Mouse (Mus musculus) heart, adult 2 months (tissue): ENCODE data around the gene 4921504E06Rik. TPM values are rescaled to one million over a fixed set of nuclear protein-coding genes. Genes with fewer than 3 reads are reported as not detected.

ENCODE experiments used
- DNase-seq, 2 experiments: peaks; one replicate each; pipeline ENCODE4 v3.0.0; 2021
- H3K27ac ChIP-seq: fragments of 200-600 bp; 2 replicates; pipeline ENCODE4 v1.8.1; 2022
- H3K27me3 ChIP-seq: fragments of 200-500 bp; 2 replicates; pipeline ENCODE4 v1.6.1; 2012; ENCODE audit warnings: mild to moderate bottlenecking, low read length, inconsistent platforms, mixed read lengths; ENCODE audit not compliant: control insufficient read depth, insufficient read depth
- H3K36me3 ChIP-seq: fragments of 200-500 bp; 2 replicates; pipeline ENCODE4 v1.6.1; 2012; ENCODE audit warnings: low read length, inconsistent platforms; ENCODE audit not compliant: control insufficient read depth, insufficient read depth
- H3K4me1 ChIP-seq: fragments of 200-500 bp; 2 replicates; pipeline ENCODE4 v1.6.1; 2011; ENCODE audit warnings: low read length; ENCODE audit not compliant: control insufficient read depth, insufficient read depth
- H3K4me3 ChIP-seq: fragments of 200-600 bp; 2 replicates; pipeline ENCODE4 v1.8.1; 2022
- H3K79me2 ChIP-seq: fragments of 200-500 bp; replicated peaks from 2 replicates; pipeline ENCODE4 v1.6.1; 2012; ENCODE audit warnings: mild to moderate bottlenecking, inconsistent platforms, low read length, moderate library complexity, mixed read lengths; ENCODE audit not compliant: control insufficient read depth, insufficient read depth
- H3K9ac ChIP-seq: fragments of 200-500 bp; 2 replicates; pipeline ENCODE4 v1.6.1; 2012; ENCODE audit warnings: low read depth, mild to moderate bottlenecking, control low read depth, inconsistent platforms, low read length, mixed read lengths
- CTCF ChIP-seq: fragments of 200-600 bp; IDR thresholded peaks from 2 replicates; pipeline ENCODE4 v1.8.1; 2022; ENCODE audit warnings: antibody characterized with exemption, mild to moderate bottlenecking, moderate library complexity
- EP300 ChIP-seq: fragments of 200-500 bp; IDR thresholded peaks from 2 replicates; pipeline ENCODE4 v1.6.1; 2011; ENCODE audit warnings: low read depth, low read length, control low read depth; ENCODE audit not compliant: insufficient read depth
- POLR2A ChIP-seq: fragments of 200-500 bp; IDR thresholded peaks from 2 replicates; pipeline ENCODE4 v1.6.1; 2011; ENCODE audit warnings: mild to moderate bottlenecking, low read depth, low read length, control low read depth; ENCODE audit not compliant: insufficient read depth
- WGBS: fragments of 180-500 bp; shearing (Covaris S2); methylation state at CpG from one replicate; pipeline ENCODE4 v1.1.7; 2018; 5-methylcytosine and 5-hydroxymethylcytosine counted together
- intact Hi-C: fragments of 180-260 bp; cut with DNase I; formaldehyde crosslinking; loops from one replicate; pipeline ENCODE4 v1.15.1; 2025
- polyA plus RNA-seq: library from polyadenylated mRNA; depleted of rRNA; stranded (reverse); fragments of >200 nt; gene quantifications from 2 replicates; pipeline ENCODE4 v1.2.3, GENCODE M21; 2012
- total RNA-seq, 2 experiments: library from RNA; stranded (reverse); gene quantifications; 2 replicates each; pipeline ENCODE4 v1.2.3; 2021

The 4921504E06Rik gene
- total and polyA plus RNA-seq, 3 experiments, result not detected

DNA sequence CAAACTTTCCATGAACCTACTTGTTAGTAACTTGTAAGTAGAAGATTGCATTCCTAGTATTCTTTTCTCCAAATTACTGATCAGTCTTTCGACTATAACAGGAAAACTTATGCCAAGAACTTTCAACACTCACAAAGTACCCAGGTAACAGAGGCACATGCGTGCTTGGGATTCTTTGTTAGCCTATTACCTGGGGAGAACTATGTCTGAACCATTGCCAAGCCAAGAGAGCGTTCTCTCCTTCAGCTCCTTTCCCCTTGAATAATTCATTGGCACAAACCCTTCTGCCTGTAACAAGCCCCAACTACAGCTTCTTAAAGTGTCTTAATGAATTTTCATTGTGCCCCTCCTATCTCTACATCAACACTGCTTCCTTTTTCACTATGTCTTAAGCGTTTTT is 6.4 kb upstream of the 4921504E06Rik start:
- 59% methylated on average over 4 of the region's 4 CpGs for WGBS
- no peak overlapping the region for H3K9ac ChIP-seq
- H3K27ac ChIP-seq, result no peak overlapping the region
- H3K4me3 ChIP-seq, result no peak overlapping the region
- TF ChIP-seq EP300 (no peak), CTCF (no peak), POLR2A (no peak)
- no peaks in the 10 kb centered on the region for H3K79me2 ChIP-seq
- intact Hi-C loops, result no loop called here
- no peak for DNase-seq
- no peaks in the 10 kb centered on the region for H3K27me3 ChIP-seq
- H3K36me3 ChIP-seq, result no peaks in the 10 kb centered on the region
- no peaks in the 10 kb centered on the region for H3K4me1 ChIP-seq

DNA sequence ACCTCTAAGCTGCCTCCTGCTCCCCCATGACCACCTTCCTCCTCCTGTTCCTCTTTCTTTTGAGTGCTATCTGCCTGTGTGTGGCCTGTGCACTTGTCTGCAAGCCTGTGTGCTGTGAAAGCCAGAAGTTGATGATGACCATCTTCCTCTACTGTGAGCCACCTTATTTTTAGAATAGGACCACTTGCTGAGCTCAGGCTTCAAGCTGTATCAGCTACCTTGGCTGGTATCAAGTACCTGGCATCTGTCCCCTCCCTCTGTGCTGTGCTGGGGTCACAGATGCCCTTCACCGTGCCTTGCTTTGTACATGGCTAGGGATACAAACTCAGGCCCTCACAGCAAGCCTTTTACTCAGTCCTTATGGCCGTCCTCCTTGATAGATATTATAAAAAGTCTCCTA is 2.3 kb downstream of the 4921504E06Rik start:
- WGBS, result 65% methylated on average over 2 of the region's 2 CpGs
- TF ChIP-seq EP300 (no peak), CTCF (no peak), POLR2A (no peak)
- no peak overlapping the region for H3K9ac ChIP-seq
- H3K27ac ChIP-seq, result peak overlapping the region; percentile 51
- peaks cover 2% of the 10 kb centered on the region for H3K4me1 ChIP-seq
- H3K27me3 ChIP-seq, result no peaks in the 10 kb centered on the region
- DNase-seq, result peak; percentile 19 to 29
- H3K36me3 ChIP-seq, result peaks cover 3% of the 10 kb centered on the region; the same call in 1 of the 2 replicates
- intact Hi-C loops, result loop anchor here (5.0 kb wide), 1 partner anchor 56 kb away; no protein-coding TSS in a partner anchor
- H3K79me2 ChIP-seq, result no peaks in the 10 kb centered on the region
- no peak overlapping the region for H3K4me3 ChIP-seq

DNA sequence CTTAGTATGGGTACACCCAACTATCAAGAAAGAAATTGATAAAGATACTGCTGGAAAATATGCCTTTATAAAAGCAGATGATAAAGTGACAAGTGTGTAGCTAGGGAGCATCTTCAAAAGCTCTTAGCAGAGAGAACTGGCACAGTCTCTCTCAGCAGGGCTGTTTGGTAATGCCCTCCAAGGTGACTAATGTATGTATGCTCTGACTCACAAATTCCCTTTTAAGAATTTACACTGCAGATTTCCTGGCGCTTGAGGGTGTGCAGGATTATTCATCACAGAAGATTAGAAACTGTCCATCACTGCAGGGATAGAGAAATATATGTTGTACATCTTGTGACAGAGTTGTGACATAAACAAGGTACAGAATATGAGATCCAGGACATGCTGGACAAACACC is 12.8 kb downstream of the 4921504E06Rik start:
- intact Hi-C loops, result no loop called here

DNA sequence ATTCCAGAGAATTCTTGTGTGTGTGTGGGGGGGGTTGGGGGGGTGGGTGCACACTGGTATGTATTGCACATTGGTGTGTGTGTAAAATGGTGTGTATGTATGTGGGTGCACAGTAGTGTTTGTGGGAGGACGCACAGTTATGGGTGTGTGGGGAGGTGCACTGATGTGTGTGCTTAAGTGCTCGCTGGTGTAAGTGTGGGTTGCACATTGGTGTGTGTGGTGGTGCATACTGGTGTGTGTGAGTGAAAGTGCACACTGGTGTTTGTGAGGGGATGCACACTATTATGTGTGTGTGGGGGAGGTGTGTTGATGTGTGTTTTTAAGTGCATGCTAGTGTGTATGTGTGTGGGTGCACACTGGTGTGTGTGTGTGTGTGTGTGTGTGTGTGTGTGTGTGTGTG is 24.3 kb downstream of the 4921504E06Rik start:
- WGBS, result 68% methylated on average over 2 of the region's 2 CpGs
- Histone ChIP-seq H3K9ac (no peak overlapping the region), H3K27ac (no peak overlapping the region), H3K4me1 (no peaks in the 10 kb centered on the region), H3K27me3 (no peaks in the 10 kb centered on the region), H3K4me3 (no peak overlapping the region), H3K79me2 (no peaks in the 10 kb centered on the region), H3K36me3 (no peaks in the 10 kb centered on the region)
- no peak for DNase-seq
- no peak for TF ChIP-seq CTCF
- no peak for TF ChIP-seq EP300
- TF ChIP-seq POLR2A, result no peak
- intact Hi-C loops, result loop anchor here (2.0 to 10.0 kb wide), 3 partner anchors 127 to 385 kb away; partner anchors contain the start of gene Otud1

More for the DNA sequence above, 12.8 kb downstream of the 4921504E06Rik start:
- Histone ChIP-seq H3K9ac (no peak overlapping the region), H3K4me3 (no peak overlapping the region), H3K27ac (no peak overlapping the region), H3K36me3 (no peaks in the 10 kb centered on the region), H3K27me3 (no peaks in the 10 kb centered on the region), H3K79me2 (no peaks in the 10 kb centered on the region), H3K4me1 (no peaks in the 10 kb centered on the region)
- TF ChIP-seq POLR2A, result no peak
- no peak for TF ChIP-seq EP300
- no peak for TF ChIP-seq CTCF
- 59% methylated on average over 1 of the region's 1 CpGs for WGBS
- no peak for DNase-seq

DNA sequence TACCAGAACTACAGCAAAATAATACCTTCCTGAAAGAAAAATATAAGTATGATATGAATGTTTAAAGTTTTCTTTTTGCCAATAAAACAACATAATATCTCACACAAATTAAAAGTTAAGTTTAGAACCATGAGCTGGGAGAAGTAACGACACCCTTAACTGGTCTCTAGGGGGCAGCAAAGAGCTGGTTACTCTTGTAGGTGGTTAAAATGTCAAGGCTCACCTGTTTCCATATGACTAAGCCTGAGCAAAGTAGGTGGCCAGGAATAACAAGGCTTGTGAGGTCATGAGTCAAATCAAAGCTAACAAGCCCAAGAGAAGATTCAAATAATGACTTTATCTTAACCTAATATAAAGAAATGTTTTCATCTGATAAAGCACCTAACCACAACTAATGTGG is 24.9 kb downstream of the 4921504E06Rik start:
- H3K79me2 ChIP-seq, result no peaks in the 10 kb centered on the region
- no peak overlapping the region for H3K27ac ChIP-seq
- WGBS, result 0% methylated on average over 1 of the region's 1 CpGs
- no peaks in the 10 kb centered on the region for H3K27me3 ChIP-seq
- H3K36me3 ChIP-seq, result no peaks in the 10 kb centered on the region
- H3K4me3 ChIP-seq, result no peak overlapping the region
- intact Hi-C loops, result loop anchor here (2.0 to 10.0 kb wide), 3 partner anchors 128 to 386 kb away; partner anchors contain the start of gene Otud1
- DNase-seq, result peak in 1 of 2 experiments; percentile 35
- TF ChIP-seq POLR2A (no peak), CTCF (peak; percentile 88), EP300 (no peak)
- no peak overlapping the region for H3K9ac ChIP-seq
- no peaks in the 10 kb centered on the region for H3K4me1 ChIP-seq

DNA sequence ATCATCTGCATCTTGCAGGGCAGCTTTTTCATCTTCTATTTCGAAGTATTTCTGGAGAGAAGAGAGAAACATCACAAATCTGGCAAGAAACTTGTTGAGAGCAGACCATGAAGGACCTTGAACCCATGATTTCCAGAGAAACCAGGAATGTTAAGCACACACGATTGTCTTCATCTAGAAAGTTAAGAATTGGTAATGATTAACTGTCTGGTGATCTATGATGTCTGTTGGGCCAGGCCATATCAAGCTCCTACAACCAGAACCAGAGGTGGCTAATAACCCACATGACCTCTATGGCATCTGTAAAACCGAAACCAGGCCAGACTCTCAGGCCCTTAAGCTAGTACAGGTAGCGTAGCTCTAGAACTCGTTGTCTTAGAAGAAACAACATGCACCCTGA is 29.6 kb downstream of the 4921504E06Rik start:
- Histone ChIP-seq H3K4me1 (no peaks in the 10 kb centered on the region), H3K4me3 (no peak overlapping the region), H3K36me3 (no peaks in the 10 kb centered on the region), H3K79me2 (no peaks in the 10 kb centered on the region), H3K27ac (no peak overlapping the region), H3K27me3 (peaks cover 1% of the 10 kb centered on the region; the same call in 1 of the 2 replicates), H3K9ac (no peak overlapping the region)
- no peak for DNase-seq
- no peak for TF ChIP-seq EP300
- no peak for TF ChIP-seq CTCF
- no peak for TF ChIP-seq POLR2A
- intact Hi-C loops, result loop anchor here (10.0 kb wide), 1 partner anchor 391 kb away; no protein-coding TSS in a partner anchor
- WGBS, result 74% methylated on average over 5 of the region's 5 CpGs
